Mouse (Mus musculus): ENCODE measurements around the gene Tmem132b.
A peak's percentile ranks its signal among the peaks of the same experiment; 100 is the strongest.
"Not testable (repeated sequence)": the region's sequence is repeated elsewhere in the genome, so short reads cannot be mapped to it uniquely, and the experiment has no call there.

Tmem132b gene

GRCm38 (mm10) chr5:125531634-125532033, at the start of gene Tmem132b:
TSS of gene Tmem132b (plus strand) at chr5:125531774.
- DNase-seq (ENCODE audit: low spot score) = peak; percentile 53

- no peak for DNase-seq (ENCODE audit: low spot score)
Measured at GRCm38 (mm10) chr5:125482474-125482873, 49.1 kb upstream of the Tmem132b start.

- DNase-seq (ENCODE audit: low spot score) = no peak
Measured at GRCm38 (mm10) chr5:125483712-125484611, 47.6 kb upstream of the Tmem132b start.

GRCm38 (mm10) chr5:125485031-125485778, 46.4 kb upstream of the Tmem132b start:
- no peak for DNase-seq (ENCODE audit: low spot score)

GRCm38 (mm10) chr5:125486088-125486487, 45.5 kb upstream of the Tmem132b start:
- DNase-seq (ENCODE audit: low spot score) = no peak

- DNase-seq (ENCODE audit: low spot score) = no peak
Measured at GRCm38 (mm10) chr5:125487375-125488115, 44.0 kb upstream of the Tmem132b start.

GRCm38 (mm10) chr5:125488116-125488455, 43.5 kb upstream of the Tmem132b start:
- no peak for DNase-seq (ENCODE audit: low spot score)

GRCm38 (mm10) chr5:125488953-125489352, 42.6 kb upstream of the Tmem132b start:
- not testable (repeated sequence) for DNase-seq (ENCODE audit: low spot score)

GRCm38 (mm10) chr5:125491107-125491506, 40.5 kb upstream of the Tmem132b start:
- DNase-seq (ENCODE audit: low spot score) = no peak

GRCm38 (mm10) chr5:125492379-125493092, 39.0 kb upstream of the Tmem132b start:
- no peak for DNase-seq (ENCODE audit: low spot score)

- DNase-seq (ENCODE audit: low spot score) = no peak
Measured at GRCm38 (mm10) chr5:125493093-125493423, 38.5 kb upstream of the Tmem132b start.

- DNase-seq (ENCODE audit: low spot score) = no peak
Measured at GRCm38 (mm10) chr5:125495655-125496054, 35.9 kb upstream of the Tmem132b start.

GRCm38 (mm10) chr5:125497821-125498600, 33.6 kb upstream of the Tmem132b start:
- peak; percentile 83 for DNase-seq (ENCODE audit: low spot score)

- DNase-seq (ENCODE audit: low spot score) = no peak
Measured at GRCm38 (mm10) chr5:125501505-125501904, 30.1 kb upstream of the Tmem132b start.

- no peak for DNase-seq (ENCODE audit: low spot score)
Measured at GRCm38 (mm10) chr5:125502186-125502585, 29.4 kb upstream of the Tmem132b start.

- no peak for DNase-seq (ENCODE audit: low spot score)
Measured at GRCm38 (mm10) chr5:125503628-125504027, 27.9 kb upstream of the Tmem132b start.

GRCm38 (mm10) chr5:125504692-125505091, 26.9 kb upstream of the Tmem132b start:
- DNase-seq (ENCODE audit: low spot score) = no peak

- no peak for DNase-seq (ENCODE audit: low spot score)
Measured at GRCm38 (mm10) chr5:125505968-125506367, 25.6 kb upstream of the Tmem132b start.

- no peak for DNase-seq (ENCODE audit: low spot score)
Measured at GRCm38 (mm10) chr5:125507582-125507981, 24.0 kb upstream of the Tmem132b start.

- no peak for DNase-seq (ENCODE audit: low spot score)
Measured at GRCm38 (mm10) chr5:125508006-125508405, 23.6 kb upstream of the Tmem132b start.

- no peak for DNase-seq (ENCODE audit: low spot score)
Measured at GRCm38 (mm10) chr5:125509541-125509940, 22.0 kb upstream of the Tmem132b start.
